Mouse (Mus musculus) adrenal gland, postnatal 14 days (tissue): ENCODE measurements around the gene Stox2. TPM values are rescaled to one million over a fixed set of nuclear protein-coding genes. Genes with fewer than 3 reads are reported as not detected.
A peak's percentile ranks its signal among the peaks of the same experiment; 100 is the strongest.

Experiments used
- DNase-seq: peaks from one replicate; pipeline ENCODE4 v3.0.0; 2021; ENCODE audit warnings: mixed read lengths
- total RNA-seq: library from RNA; stranded (reverse); gene quantifications from 2 replicates; pipeline ENCODE4 v1.2.3, GENCODE M21; 2021

Stox2 gene
- total RNA-seq, 1 experiment from 2014 or later: 13.6 TPM

DNA sequence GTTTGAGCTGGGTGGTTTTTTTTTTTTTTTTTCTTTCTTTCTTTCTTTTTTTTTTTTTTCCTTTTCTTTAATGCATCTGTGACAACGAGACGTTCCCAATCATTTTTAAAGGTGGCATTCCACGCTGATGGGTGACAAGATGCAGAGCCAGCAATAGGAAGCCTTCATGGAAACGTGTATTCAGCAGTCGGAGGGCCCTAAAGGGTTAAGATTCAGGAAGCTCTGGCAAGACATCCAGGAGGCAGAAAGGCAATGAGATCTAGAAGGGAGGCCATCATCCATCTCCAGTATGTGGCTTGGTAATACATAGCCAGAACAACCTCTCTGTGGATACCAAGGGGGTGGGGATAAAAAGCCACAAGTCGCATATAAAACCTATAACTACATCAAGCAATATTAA is 156.5 kb downstream of the Stox2 start:
- DNase-seq: no peak

DNA sequence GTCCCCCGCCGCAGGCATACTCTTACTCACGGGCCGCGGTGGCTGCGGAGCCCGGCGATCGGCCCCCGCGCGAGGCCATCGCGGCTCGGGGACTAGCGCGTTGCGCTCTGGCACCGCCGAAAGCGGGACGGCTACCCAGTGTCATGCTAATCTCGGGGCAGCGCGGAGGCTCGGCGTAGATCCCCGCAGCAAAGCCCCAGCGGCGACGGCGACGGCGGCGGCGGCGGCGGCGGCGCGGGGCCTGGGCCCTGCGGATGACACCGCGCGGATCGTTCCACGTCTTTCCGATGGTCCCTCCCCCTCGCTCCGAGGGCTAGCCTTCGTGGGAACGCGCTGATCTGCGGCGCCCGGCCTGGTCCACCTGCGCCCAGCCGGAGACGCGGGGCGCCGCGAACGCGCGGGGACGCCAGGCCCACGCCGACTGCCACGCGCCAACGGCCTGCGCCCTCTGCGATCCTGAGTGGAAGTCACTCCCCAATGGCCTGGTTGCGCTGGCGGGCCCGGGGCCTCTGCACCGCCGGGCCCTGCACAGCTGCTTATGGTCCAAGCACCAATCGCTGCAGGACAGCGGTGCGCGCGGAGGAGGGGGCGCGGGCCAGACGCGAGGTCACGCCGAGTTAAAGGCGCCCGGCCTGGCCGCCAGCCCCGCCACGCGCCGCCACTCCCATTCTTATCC is 157.2 kb downstream of the Stox2 start:
- peak; percentile 85 for DNase-seq

DNA sequence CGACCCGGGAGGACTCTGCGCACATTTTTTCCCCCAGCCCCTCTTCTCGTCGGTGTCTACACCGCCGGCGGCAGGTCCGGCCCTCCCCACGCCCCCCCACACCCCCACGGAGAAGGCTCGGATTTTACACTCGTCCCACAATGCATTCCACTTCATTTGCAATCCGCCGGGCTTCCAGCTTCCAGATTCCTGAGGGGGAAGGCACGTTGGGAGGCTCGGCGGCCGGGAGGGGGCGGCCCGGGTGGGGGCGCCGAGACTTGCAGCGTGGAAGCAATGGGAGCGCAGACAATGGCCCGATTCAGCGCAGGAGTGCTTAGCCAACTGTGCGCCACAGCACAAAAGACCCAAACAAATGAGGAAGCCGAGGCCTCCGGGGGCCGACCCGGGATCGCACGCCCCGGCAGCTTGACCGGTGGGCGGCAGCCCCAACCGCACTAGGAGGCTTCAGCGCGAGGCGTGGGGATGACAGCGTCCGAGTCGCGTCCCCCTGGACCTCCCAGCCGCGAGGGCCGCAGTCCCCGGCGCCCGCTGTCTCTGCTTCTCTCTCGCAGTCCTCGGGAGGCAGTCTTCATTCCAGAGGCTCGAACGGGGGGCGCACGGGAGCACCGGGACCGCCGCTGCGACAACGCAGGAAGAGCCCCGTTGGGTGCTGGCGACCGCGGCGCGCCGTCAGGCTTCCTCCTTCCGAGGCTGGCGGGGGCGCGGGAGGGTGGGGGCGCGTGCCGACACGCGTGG is 157.9 kb downstream of the Stox2 start:
- DNase-seq: peak; percentile 64

DNA sequence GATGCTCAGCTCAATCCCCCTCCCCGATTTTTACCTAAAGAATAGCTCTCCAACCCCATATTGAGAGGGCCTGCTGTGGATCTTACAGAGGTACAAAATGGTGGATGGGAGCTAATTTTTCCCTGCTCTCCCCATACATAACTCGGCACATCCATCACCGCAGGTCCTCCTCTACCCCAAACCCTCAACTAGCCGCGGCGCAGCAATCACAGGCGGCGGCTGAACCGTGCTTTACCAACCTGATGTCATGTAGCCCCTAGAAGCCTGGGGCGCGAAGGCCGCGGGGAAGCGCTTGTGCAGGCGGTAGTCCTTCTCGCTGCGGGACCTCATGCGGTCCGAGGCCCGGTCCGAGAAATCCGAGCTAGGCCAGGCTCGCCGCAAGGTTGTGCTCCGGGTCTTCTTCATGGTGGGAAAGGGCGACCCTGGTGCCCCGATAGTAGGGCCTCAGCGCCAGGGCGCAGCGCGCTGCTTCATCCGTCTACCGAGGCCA is 158.5 kb downstream of the Stox2 start:
- peak; percentile 46 for DNase-seq

DNA sequence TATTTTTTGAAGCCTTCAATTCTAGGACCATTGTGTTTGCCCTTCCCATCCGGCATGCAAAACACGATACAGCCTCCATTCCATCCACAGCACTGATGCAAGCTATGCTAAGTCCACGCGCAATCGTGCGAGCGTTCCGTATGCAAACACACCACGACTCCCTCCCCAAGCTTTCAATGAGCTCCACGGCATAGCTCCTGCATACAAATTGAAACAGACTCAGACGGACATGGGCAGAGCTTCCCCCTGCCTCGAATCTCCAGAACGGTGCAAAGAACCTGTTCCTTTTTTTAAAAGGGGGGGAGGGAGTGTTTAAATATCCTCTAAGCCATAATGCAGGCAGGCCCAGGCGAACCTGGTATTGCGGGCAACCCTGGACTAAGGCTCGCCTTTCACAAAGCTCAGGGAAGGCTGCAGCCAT is 159.0 kb downstream of the Stox2 start:
- no peak for DNase-seq

DNA sequence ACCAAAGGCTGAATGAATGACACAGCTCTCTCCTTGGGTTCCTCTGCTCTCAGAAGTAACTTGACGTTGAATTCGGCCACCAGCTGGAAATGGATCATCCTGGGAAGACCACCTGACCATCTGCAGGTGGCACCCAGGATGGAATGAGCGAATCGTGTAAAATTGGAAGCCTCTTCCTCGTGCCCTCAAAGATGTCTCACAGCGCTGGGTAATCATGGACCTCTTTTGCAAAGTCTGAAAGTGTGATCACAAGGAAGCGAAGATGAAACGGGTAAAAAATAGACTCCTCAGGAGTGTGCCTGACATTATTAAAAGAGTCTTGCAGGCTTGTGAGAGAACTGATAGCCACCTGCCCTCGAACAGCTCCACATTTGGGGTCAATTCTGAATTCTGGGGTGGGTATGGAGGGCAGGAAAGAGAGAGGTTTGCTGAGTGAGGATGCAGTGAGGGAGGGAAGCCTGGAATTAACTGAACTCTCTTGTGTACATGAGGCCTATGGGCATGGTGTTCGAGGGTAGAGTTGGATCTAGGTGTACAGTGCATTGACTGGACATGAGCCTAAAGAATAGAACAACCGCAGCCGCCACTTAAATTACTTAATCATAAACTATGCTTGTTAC is 160.0 kb downstream of the Stox2 start:
- DNase-seq: no peak

DNA sequence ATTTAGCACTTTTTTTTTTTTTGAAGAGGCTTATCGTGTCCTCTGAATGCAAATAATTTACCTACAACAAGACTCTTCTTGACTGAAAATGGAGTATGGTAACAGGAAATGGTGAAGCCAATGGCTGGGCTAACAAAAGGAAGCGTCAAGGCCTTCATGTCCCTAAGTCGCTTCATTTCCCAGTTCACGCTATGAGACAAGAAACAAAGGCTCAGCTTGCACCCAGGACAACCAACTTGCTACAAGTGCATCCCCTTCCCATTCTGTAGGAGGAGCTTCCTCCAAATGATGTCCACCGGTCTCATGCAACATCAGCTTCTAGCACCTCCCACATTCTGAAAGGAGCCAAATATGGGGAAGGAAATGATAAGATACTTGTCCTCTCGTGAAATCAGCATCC is 160.7 kb downstream of the Stox2 start:
- no peak for DNase-seq

DNA sequence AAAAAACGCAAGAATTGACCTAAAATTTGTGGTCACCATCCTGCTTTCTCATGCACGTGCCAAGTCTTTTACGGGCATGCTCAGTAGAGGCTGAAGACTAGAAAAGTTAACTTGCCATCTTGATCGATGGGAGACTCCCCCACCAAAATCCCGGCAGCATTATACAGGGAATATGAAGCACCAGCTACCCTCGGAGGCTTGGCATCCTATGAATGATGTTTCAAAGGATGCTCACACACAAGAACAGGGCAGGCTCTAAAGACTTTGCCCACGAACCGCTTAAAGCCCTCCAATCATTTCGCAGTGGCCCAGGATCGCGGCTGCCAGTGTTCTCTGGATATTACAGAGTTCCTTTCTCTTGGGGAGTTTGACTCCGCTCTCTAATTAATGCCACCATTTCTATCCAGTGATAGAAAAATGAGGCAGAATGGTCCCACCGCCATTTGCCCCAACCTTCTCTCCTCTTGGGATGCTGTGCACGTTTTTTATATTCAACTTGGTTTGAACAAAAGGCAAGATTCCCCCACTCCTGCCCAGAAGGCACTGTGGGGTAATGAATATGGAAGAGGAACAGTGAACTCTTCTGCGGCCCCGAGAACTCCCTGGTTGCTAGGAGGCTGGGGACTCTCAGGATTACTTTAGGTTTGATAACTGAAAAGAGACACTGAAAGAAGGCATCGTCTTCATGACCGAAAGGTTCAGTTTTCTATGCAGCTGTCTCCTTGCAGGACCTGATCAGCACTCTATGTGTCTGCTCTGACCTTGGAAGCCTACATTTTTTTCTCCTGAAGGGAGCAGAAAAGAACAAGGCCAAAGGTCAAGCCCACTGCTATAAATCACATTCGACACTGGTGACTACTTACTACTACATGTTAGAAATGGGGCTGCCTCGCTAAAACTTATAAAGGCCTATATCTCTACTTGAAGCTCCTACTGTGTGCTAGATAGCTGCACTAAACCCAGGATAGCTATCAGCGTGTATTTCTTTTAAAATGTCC is 161.5 kb downstream of the Stox2 start:
- no peak for DNase-seq

DNA sequence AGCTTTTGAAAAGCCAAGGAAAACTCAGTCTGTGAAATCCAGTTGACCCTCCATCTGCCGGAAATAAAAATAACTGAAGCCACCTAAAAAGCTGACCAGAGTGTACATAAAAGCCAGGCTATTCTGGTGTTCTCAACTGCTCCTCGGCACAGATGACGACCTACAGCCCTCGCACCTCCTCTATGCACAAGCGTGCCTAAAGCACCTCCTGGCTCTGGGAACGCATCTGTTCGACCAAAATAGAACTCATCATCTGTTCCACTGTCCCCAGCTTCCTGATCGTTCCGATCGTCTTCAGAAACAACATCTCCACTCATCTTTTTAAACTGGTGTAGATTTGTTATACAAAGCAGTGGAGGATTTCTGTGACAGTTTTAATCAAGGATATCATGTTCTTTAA is 166.3 kb downstream of the Stox2 start:
- DNase-seq: no peak

DNA sequence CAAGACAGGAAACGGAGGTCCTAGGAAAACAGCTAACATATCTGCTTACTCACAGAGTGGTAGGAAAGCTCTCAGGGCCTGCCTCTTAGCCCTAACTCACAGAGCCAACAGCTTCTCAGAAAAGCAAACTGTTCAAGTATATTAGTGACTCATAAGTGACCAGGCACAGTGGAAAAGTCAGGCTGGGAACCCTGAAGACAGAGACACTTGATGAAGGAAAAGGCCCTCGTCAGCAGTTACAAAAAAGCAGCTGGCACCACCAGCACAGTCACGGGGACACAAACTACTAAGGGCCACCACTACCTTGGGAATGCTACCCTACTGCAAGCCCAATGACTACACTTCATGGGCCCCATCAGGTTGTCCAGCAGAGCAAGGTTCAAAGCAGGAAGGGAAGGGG is 168.0 kb downstream of the Stox2 start:
- DNase-seq: peak; percentile 8

DNA sequence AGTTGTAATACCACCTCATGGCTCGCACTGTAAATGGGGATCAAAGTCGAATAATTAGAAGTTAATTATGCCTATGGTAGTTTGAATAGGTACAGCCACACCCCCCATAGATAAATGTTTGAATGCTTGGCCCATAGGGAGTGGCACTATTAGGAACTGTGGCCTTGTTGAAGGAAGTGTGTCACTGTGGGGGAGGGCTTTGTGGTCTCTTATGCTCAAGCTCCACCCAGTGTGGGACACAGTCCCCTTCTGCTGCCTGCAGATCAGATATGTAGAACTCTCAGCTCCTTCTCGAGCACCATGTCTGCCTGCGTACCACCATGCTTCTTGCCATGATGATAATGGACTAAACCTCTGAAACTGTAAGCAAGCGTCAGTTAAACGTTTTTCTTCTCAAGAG is 177.2 kb downstream of the Stox2 start:
- no peak for DNase-seq

DNA sequence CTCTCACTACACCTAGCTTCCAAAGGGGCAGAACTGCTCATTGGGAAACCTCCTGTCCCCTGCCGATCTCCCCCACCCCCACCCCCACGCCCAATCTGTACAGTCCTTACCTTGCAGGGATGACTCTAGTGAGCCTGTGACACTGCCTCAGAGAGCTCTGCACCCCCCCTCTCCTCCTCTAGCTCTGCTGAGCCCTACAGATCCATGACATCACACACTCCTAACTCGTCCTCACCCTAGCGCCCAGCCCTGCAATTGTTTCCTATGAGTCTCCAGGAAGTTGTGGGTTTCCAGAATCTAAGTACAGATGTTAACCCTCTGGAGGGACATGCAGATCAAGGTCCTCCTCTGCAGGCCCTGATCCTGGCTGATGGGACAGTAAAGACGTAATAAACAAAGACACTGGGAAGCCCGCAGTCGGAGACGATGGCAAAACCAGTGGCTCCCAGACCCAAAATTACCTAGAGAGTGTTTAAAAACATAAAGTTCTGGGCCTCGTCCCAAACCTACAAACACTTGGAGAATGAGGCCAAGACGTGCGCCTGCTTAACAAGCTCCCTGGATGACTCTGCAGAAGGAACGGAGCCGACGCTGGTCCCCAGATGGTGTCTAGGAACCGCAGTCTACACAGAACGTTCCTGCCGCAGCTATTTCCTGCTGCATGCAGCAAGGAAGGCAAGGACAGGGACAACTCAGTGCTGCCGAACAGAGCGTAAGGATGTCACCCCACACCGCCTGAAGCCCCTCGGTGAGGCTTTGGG is 177.9 kb downstream of the Stox2 start:
- DNase-seq: no peak

DNA sequence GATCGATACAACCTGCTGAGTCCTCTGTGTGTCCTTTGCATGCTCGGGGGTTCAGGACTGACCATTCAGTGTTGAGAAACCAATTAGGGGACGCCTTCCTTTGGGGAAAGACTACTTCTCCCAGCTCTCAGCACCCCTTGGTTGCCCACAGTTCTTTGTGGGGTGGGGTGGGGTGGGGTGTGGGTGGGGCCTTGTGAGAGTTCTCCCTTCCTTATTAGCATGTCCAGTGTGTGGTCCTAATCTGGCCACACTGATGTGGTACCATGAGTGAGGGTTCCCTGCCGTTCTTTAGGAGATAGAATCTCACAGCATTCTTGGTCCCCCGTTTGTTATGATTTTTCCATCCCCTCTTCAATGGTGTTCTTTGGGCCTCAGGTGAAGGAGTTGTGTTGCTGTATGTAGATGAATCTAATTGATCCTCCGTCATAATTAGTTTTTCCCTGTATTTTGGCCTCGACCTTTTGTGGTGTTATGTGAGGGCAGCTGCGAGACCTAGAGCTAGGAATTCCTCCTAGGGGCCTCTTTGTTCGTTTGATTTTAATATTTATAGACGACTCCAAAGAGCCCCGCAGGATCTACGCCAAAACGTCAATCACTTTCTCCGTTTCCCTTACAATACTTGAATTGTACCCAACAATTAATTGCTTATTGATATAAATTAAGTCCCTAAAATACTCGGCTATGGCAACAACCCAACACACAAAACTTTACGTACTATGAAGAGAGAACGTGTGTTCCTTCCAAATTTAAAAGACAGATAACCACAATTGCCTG is 182.9 kb downstream of the Stox2 start:
- DNase-seq: no peak

DNA sequence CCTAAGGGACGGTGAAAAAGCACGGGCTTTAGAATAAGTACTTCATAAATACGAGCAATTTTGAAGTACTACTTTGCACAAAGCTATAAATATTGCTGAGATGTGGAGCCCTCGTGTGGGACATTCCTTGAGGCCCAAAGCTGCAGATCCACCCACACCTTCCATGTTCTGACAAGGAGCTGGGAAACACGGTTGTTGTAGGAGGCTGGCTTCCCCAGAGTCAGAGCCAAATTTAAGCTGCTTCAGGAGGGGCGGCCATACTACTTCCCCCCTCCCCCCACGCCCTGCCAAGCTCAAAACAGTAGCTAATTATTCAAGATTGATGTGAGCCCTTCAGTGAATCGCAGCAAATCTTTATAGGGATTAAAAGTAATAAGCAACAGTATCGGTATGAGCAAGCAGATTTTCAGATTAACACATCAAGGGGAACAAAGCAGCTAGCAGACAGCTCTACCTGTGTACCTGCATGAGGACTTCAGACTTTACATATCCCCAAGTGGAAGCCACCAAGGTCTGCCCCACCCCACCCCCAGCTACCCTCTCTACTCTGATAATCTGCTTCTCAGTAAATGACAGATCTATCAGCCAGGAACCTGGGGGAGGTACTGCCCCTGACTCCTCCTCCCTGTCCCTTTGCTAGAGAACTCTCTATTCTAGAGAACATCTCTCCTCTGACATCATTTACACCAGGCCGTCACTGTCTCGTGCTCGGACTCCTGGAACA is 185.2 kb downstream of the Stox2 start:
- DNase-seq: no peak

DNA sequence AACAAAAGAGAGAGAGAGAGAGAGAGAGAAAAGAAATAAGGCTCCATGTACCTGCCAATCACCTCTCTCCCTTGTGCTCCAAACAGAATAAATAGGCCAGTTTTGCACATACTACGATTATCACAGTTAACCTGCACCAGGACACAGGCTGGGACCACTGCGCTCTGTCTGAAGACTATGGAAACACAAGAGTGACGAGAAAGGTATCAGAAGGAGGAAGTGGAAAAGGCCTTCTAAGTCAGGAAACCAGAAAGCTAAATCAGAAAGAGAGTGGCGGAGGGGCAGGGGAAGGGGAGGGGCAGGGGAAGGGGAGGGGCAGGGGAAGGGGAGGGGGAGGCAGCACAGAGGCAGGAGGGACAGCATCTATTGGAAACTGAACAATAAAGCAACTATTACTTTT is 195.3 kb downstream of the Stox2 start:
- no peak for DNase-seq

DNA sequence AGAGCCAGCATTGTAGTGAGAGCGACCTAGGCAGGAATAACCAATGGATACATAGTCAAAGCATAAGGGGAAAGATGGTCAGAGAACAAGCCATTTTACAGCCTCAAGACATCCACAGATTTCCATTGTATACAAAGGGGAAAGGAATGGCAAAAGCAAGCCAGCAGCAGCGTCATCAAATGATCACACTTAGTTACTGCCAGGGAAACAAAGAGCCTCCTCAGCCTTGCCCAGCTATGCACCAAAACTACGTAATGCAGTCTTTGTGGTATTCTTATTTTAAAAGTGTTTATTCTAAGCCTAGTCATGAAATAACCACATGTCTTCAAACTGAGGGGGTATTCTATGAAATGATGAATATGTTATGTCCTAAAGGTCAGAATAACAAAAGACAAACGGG is 201.0 kb downstream of the Stox2 start:
- DNase-seq: no peak

DNA sequence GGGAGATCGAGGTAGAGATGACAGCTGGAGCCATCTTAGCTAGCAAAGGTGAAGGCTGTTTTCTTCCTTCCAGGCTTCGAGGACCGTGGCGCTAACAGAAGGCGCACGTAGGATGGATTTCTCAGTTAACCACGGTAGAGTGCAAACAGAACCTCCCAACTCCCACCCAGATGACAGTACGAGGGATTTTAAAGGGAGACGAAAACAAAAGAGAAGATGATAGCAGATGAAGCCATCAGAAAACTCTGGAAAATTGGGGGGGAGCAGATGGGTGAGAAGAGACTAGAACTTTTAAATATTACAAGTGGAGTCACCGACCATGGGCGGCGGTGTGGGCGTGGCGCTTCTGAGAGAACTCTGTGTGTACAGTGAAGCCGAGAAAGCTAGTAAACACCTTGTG is 202.0 kb downstream of the Stox2 start:
- no peak for DNase-seq

DNA sequence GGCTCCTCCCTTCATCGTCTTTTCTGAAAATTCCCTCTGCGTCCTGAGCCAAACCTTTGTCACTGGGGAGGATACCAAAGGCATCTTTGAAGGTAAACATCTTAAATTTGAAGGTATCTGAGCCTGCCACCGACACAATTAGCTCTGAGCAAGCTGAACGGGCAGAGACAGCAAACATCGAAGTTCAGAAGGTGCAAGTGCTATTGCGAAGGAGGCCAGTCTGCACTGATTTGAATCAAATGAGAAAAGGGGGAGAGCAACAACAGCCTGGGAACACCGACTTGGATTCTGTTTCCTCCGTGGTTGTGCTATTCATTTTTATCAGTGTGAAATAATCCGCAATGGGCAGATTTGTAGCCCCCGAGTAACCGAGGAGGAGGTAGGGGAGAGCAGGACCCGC is 202.5 kb downstream of the Stox2 start:
- no peak for DNase-seq

DNA sequence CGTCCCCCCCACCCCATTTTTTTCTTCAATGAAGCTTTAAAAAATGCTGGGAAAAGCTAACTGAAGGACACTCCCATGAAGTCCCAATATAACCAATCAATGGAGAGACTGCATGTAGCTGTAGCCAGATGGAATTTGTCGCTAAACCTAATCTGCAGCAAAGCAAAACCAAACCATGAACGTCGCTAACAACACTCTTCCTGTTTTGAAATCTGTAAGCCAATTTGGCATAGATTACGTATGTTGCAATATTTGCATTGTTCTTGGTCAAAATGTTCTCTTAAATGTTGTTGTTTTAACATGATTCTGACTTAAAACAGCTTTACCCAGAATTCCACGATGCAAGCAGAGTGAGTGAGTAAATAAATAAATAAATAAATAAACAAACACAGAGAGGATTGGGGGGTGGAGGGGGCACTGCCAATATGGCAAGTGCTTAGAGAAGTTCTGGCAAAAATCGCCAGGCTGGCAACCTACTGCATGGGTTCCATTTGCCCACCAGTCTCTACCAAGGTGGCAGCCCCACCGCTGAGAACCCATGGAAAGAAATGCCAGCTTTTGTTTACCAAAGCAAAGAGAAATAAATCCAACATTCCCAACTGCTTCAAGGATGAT is 203.0 kb downstream of the Stox2 start:
- DNase-seq: no peak
